Mouse (Mus musculus): ENCODE data around the gene Hlf. TPM values are rescaled to one million over a fixed set of nuclear protein-coding genes. Genes with fewer than 3 reads are reported as not detected.

Gene Hlf
- polyA plus RNA-seq, 1 experiment from 2014 or later, result 0.79 TPM

DNA sequence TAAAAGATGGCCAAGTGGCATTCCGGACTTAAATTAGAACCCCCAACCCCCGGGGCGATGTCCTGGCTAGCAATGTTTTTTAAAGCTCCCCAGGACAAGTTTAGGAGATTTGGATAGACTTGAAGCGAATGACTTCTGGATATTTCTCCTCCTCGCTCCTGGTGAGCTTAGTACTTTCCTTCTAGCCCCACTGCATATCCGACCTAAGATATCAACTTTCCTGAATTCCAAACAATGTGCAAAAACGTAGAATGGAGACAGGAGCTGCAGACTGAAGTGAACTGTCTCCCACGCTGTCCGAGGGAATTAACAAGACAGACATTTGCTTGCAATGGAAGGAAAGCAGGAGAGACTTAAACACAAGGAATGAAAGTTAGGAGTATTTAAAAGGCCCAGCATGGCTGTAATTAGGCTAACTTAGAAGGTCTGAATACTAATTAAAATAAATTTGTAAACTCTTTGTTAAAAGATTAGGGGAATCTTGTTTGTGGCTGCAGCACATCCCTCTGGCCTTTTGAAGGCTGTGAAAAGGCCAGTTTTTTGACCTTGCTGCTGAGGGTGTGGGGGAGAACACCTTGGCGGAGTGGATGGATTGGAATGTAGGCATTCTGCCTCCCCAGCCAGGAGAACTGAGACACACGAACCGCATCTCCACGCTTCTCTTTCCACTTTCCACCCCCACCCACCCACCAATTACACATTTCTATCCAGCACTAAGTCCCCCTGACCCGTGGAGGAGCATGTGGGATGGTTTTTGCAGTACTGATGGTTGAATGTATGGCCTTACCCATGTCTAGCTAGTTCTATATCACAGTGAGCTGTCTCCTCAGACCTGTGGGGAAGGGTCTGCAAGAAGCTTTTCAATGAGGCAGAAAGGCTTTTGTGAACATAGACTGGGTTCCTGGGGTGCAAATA is 833 bp upstream of the Hlf start:
- Histone ChIP-seq H3K4me2 (ENCODE audit: low read depth, low read length) (peak overlapping the region; percentile 96), H3K4me1 (ENCODE audit: control insufficient read depth, insufficient read depth, low read length) (peaks cover 13% of the 10 kb centered on the region), H3K9ac (ENCODE audit: low read depth, low read length) (peak overlapping the region; percentile 39), H3K27ac (ENCODE audit: low read length) (no peak overlapping the region), H3K27me3 (replicated peaks; ENCODE audit: control insufficient read depth, insufficient read depth, low read length) (peaks cover 10% of the 10 kb centered on the region; the same call in 1 of the 2 replicates), H3K9me3 (ENCODE audit: control insufficient read depth, low read length) (no peaks in the 10 kb centered on the region), H3K4me3 (ENCODE audit: low read length) (peak overlapping the region; percentile 52), H3K36me3 (ENCODE audit: control insufficient read depth, insufficient read depth, low read length) (no peaks in the 10 kb centered on the region)
- WGBS, result 26% methylated on average over 14 of the region's 14 CpGs
- no peak for ATAC-seq

DNA sequence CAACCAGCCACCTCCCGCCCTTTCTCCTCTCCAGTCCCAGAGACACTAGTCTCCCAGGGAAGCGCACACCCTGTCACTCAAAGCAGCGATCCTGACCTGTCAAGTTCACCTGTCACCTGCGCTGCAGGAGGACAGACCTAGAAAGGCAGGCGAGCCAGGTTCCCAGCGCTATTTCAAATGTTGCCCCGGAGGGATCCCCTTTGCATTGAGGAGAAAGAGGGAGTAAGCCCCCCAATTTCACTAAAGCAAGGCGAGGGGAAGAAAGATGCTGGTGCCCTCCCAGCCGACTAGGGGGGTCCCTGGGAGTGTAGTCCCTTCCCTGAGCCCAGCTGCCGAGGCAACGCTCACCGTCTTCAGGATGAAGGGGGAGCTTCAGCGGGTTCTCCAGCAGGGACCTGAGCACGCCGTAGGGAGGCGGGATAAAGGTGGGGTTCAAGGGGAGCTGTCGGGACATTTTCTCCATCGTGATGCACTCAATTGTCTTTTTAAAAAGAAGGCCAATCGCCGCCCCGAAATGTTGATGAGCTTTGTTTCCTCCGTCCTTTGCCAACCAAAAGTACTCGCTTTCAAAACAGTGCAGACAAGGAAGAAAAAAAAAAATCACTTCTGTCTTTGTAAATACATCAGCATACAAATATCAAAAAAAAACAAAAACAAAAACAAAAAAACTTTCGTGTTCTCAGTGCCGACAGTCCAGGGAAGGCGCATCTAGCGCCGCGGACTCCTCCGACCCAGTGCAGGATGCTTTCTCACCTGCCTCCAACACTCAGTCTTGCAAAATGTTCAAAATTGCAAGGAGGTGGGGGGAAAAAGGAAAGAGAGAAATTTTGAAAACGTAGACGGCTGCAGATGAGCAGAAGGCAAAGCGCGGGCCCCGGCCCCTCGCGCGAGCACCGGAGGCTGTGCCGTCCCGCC is 536 bp downstream of the Hlf start:
- ATAC-seq, result peak; percentile 68
- no peaks in the 10 kb centered on the region for H3K36me3 ChIP-seq (ENCODE audit: control insufficient read depth, insufficient read depth, low read length)
- under 1% methylated on average over 41 of the region's 41 CpGs for WGBS
- peak overlapping the region; percentile 52 for H3K4me3 ChIP-seq (ENCODE audit: low read length)
- H3K9me3 ChIP-seq (ENCODE audit: control insufficient read depth, low read length), result no peaks in the 10 kb centered on the region
- H3K27me3 ChIP-seq (replicated peaks; ENCODE audit: control insufficient read depth, insufficient read depth, low read length), result peaks cover 10% of the 10 kb centered on the region; the same call in 1 of the 2 replicates
- peaks cover 13% of the 10 kb centered on the region for H3K4me1 ChIP-seq (ENCODE audit: control insufficient read depth, insufficient read depth, low read length)
- no peak overlapping the region for H3K27ac ChIP-seq (ENCODE audit: low read length)
- H3K9ac ChIP-seq (ENCODE audit: low read depth, low read length), result peak overlapping the region; percentile 54
- peak overlapping the region; percentile 96 for H3K4me2 ChIP-seq (ENCODE audit: low read depth, low read length)

DNA sequence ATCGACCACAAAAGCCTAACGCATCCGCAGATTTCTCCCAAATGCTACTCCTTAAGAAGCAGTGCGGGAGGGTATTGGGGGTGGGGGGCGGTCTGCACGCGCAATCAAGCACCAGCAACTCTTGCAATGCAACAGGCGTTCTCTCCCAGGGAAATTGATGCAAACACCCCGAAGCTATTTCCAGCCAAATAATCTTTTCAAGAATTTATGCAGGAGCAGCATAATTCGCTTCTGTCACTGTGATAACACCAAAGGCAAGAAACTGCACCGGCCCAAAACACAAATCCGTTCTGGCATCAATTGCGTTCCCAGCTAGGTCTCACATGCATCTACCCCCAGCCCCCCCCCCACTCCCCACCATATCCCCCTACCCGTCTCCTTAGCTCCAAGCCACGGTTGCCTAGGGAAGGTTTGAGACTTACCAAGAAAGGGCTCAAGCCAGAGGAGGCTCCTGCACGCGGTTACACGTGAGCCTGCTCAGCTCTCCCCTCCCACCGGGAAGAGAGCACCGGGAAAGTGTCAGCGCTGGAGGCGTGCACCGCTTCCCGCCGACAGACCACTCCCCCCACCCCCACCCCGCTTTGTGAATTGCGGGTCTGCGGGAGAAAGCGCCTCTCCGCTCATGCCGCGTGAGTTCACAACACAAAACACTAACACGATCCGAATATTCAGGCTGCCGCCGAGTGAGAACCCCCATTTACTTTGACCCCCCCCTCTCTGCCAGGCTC is 1.4 kb downstream of the Hlf start:
- peaks cover 13% of the 10 kb centered on the region for H3K4me1 ChIP-seq (ENCODE audit: control insufficient read depth, insufficient read depth, low read length)
- H3K27me3 ChIP-seq (replicated peaks; ENCODE audit: control insufficient read depth, insufficient read depth, low read length), result peaks cover 10% of the 10 kb centered on the region; the same call in 1 of the 2 replicates
- no peak overlapping the region for H3K27ac ChIP-seq (ENCODE audit: low read length)
- H3K9ac ChIP-seq (ENCODE audit: low read depth, low read length), result peak overlapping the region; percentile 12
- H3K9me3 ChIP-seq (ENCODE audit: control insufficient read depth, low read length), result no peaks in the 10 kb centered on the region
- H3K36me3 ChIP-seq (ENCODE audit: control insufficient read depth, insufficient read depth, low read length), result no peaks in the 10 kb centered on the region
- WGBS, result 1% methylated on average over 36 of the region's 36 CpGs
- peak overlapping the region; percentile 52 for H3K4me3 ChIP-seq (ENCODE audit: low read length)
- peak overlapping the region; percentile 96 for H3K4me2 ChIP-seq (ENCODE audit: low read depth, low read length)
- ATAC-seq, result peak; percentile 45

DNA sequence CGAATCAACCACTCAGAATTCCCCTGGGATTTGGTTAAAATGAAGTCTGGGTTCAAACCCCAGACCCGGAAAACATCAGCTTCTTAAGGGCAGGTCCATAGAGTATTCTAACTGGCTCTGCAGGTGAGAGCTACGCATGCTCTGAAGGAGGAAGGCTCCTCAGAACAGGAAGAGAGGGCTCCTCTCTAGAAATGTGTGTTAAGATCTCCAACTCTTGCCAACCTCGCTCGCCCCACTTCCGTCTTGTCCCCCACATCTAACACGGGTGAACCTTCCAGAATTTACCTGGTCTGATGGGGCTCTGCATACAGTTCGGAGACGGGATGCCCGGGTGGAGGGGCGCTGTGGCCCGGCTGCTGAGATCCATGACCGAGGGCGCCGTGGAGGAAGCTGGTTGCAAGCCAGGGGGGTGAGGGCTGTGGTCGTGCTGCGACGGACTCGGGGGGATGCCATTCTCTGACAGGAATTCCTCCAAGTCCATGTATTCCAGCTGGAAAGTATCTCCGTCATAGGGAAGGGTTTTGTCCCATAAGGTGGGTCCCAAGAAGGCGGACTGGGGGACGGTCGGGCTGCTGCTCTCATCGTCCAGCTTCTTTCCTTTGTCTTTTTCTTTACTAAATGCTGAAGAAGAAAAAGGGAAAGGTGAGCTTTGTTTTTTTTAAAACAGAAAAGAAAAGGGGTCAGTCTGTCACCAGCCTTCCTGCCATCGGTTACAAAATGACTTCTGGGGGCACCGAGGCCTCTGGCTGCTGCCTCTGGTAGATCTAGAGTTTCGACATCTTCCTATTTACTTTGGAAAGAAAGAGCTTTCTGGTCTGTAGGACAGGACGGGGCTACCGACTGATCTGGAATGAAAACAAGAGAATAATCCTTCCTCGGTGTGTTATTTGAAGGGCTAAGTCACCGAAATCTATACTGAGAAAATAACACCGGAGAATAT is 2.9 kb downstream of the Hlf start:
- Histone ChIP-seq H3K27ac (ENCODE audit: low read length) (no peak overlapping the region), H3K4me2 (ENCODE audit: low read depth, low read length) (no peak overlapping the region), H3K9me3 (ENCODE audit: control insufficient read depth, low read length) (no peaks in the 10 kb centered on the region), H3K27me3 (replicated peaks; ENCODE audit: control insufficient read depth, insufficient read depth, low read length) (peaks cover 10% of the 10 kb centered on the region; the same call in 1 of the 2 replicates), H3K36me3 (ENCODE audit: control insufficient read depth, insufficient read depth, low read length) (no peaks in the 10 kb centered on the region), H3K4me1 (ENCODE audit: control insufficient read depth, insufficient read depth, low read length) (peaks cover 13% of the 10 kb centered on the region), H3K9ac (ENCODE audit: low read depth, low read length) (no peak overlapping the region), H3K4me3 (ENCODE audit: low read length) (no peak overlapping the region)
- ATAC-seq, result no peak
- 61% methylated on average over 32 of the region's 32 CpGs for WGBS

DNA sequence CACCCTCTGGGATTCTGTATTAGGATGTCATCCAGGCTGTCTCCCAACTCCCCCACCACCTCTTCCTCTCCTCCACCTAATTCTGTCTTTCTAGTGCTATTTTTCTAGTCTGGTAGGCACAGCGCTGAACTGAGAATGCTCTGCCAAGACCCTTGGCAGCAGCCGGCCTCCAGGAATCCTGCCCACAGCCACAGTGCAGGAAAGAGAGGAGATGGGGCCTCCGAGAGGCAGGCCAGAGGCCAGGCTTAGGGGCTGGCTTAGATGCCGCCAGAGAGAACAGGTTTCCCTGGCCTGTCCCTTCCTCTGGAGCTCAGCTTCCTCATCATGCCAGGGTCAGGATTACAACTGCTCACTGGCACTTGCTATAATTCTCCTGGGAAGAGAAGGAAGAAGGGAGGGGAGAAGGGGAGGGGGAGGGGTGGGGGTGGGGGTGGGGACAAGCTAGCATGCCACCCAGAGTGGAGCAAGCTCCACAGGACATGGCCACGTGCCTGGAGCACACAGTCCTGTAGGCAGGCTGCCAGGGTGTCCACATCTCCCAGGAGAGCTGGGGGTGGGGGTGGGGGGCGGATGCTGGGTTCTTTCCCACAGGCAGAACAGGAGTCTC is 8.6 kb downstream of the Hlf start:
- Histone ChIP-seq H3K27me3 (replicated peaks; ENCODE audit: control insufficient read depth, insufficient read depth, low read length) (no peaks in the 10 kb centered on the region), H3K9ac (ENCODE audit: low read depth, low read length) (no peak overlapping the region), H3K36me3 (ENCODE audit: control insufficient read depth, insufficient read depth, low read length) (no peaks in the 10 kb centered on the region), H3K9me3 (ENCODE audit: control insufficient read depth, low read length) (no peaks in the 10 kb centered on the region), H3K4me2 (ENCODE audit: low read depth, low read length) (peak overlapping the region; percentile 11), H3K4me3 (ENCODE audit: low read length) (no peak overlapping the region), H3K4me1 (ENCODE audit: control insufficient read depth, insufficient read depth, low read length) (peaks cover 8% of the 10 kb centered on the region), H3K27ac (ENCODE audit: low read length) (peak overlapping the region; percentile 50)
- WGBS, result 19% methylated on average over 6 of the region's 6 CpGs
- ATAC-seq, result peak; percentile 82

DNA sequence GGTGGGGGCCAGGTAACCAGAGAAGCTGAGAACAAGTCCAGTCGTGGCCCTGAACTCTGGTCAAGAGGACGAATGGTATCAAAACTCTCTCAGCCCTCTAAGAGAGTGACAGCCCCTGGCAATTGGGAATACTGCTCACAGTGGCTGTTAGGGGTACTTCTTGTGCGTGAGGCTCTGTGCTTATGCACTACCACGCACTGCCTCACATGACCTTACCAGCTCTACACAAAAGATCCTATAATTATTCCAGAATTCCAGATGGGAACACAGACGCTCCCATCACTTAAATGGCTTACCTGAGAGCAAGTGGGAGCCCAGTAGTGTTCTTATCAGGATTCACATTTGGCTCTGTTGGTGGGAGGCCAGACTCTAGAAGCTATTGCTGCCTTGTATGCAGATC is 9.6 kb downstream of the Hlf start:
- H3K4me2 ChIP-seq (ENCODE audit: low read depth, low read length), result no peak overlapping the region
- no peak for ATAC-seq
- 57% methylated on average over 5 of the region's 5 CpGs for WGBS
- peaks cover 8% of the 10 kb centered on the region for H3K4me1 ChIP-seq (ENCODE audit: control insufficient read depth, insufficient read depth, low read length)
- no peak overlapping the region for H3K4me3 ChIP-seq (ENCODE audit: low read length)
- no peaks in the 10 kb centered on the region for H3K9me3 ChIP-seq (ENCODE audit: control insufficient read depth, low read length)
- H3K36me3 ChIP-seq (ENCODE audit: control insufficient read depth, insufficient read depth, low read length), result no peaks in the 10 kb centered on the region
- no peaks in the 10 kb centered on the region for H3K27me3 ChIP-seq (replicated peaks; ENCODE audit: control insufficient read depth, insufficient read depth, low read length)
- no peak overlapping the region for H3K27ac ChIP-seq (ENCODE audit: low read length)
- no peak overlapping the region for H3K9ac ChIP-seq (ENCODE audit: low read depth, low read length)

DNA sequence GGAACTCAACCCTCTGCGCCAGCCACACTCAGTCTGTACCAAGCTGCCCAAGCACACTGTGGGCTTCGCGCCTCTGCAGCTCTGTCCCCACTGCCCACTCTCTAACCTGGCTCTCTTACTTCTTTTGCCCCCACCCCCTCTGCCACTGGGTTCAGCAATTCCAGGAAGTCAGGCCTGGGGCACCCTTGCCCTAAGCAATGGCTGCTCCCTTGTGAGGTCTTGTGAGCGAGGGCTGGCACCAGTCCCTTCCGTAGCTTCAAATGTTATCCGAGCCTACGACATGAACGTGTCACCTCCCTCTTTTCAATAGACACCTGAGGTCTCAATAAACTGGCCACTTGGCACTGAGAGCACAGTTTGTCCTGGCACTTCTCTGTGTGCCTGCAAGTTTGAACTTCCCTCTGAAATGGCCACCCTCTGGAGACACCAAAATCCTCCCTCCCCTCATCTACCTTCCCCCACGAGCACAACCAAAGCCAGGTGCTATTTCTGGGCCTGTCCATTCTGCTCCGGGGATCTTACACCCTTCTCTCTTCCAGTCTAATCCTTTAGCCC is 10.5 kb downstream of the Hlf start:
- 87% methylated on average over 10 of the region's 10 CpGs for WGBS
- no peaks in the 10 kb centered on the region for H3K27me3 ChIP-seq (replicated peaks; ENCODE audit: control insufficient read depth, insufficient read depth, low read length)
- no peaks in the 10 kb centered on the region for H3K9me3 ChIP-seq (ENCODE audit: control insufficient read depth, low read length)
- H3K36me3 ChIP-seq (ENCODE audit: control insufficient read depth, insufficient read depth, low read length), result no peaks in the 10 kb centered on the region
- no peak for ATAC-seq
- no peak overlapping the region for H3K27ac ChIP-seq (ENCODE audit: low read length)
- H3K9ac ChIP-seq (ENCODE audit: low read depth, low read length), result no peak overlapping the region
- H3K4me2 ChIP-seq (ENCODE audit: low read depth, low read length), result no peak overlapping the region
- H3K4me3 ChIP-seq (ENCODE audit: low read length), result no peak overlapping the region
- H3K4me1 ChIP-seq (ENCODE audit: control insufficient read depth, insufficient read depth, low read length), result peaks cover 8% of the 10 kb centered on the region

DNA sequence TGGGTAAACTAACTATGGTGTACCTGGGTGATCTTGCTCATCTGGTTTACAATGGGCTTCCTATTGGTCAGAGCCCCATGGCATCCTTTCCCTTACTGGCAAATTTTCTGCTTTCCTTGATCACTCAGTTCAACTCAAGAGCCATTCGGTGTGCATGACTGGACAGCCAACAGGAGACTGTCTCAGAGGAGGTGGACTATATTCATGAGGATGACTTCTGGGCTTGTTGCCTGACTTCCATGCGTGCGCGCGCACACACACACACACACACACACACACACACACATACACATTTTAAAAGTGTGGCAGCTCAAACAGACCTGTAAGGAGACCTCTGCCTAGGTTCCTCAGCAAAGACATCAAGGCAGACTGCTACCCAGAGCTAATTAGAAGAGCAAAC is 12.7 kb downstream of the Hlf start:
- no peaks in the 10 kb centered on the region for H3K27me3 ChIP-seq (replicated peaks; ENCODE audit: control insufficient read depth, insufficient read depth, low read length)
- H3K9ac ChIP-seq (ENCODE audit: low read depth, low read length), result no peak overlapping the region
- WGBS, result 94% methylated on average over 5 of the region's 5 CpGs
- H3K27ac ChIP-seq (ENCODE audit: low read length), result no peak overlapping the region
- H3K4me2 ChIP-seq (ENCODE audit: low read depth, low read length), result no peak overlapping the region
- ATAC-seq, result no peak
- H3K9me3 ChIP-seq (ENCODE audit: control insufficient read depth, low read length), result no peaks in the 10 kb centered on the region
- H3K4me3 ChIP-seq (ENCODE audit: low read length), result no peak overlapping the region
- H3K36me3 ChIP-seq (ENCODE audit: control insufficient read depth, insufficient read depth, low read length), result no peaks in the 10 kb centered on the region
- peaks cover 8% of the 10 kb centered on the region for H3K4me1 ChIP-seq (ENCODE audit: control insufficient read depth, insufficient read depth, low read length)

All from intestine, embryonic 16.5 days (tissue).